Mouse (Mus musculus): Measurements from ENCODE around the gene Mink1.
"Not testable (repeated sequence)": the region's sequence is repeated elsewhere in the genome, so short reads cannot be mapped to it uniquely, and the experiment has no call there.

The Mink1 gene

GRCm38 (mm10) chr11:70562287-70562994 is at the start of gene Mink1:
Gene Mink1, plus strand, starts transcription at chr11:70562881.
- DNase-seq (ENCODE audit: low spot score in 2 of 2) = peak; percentile 87 to 91

GRCm38 (mm10) chr11:70513520-70513919 is 49.2 kb upstream of the Mink1 start:
- no peak for DNase-seq (ENCODE audit: low spot score in 2 of 2)

- DNase-seq (ENCODE audit: low spot score in 2 of 2) = no peak
Measured at GRCm38 (mm10) chr11:70514288-70514687, 48.4 kb upstream of the Mink1 start, which contains the start of gene Vmo1. Gene Vmo1, minus strand, starts transcription at chr11:70514616.

DNA sequence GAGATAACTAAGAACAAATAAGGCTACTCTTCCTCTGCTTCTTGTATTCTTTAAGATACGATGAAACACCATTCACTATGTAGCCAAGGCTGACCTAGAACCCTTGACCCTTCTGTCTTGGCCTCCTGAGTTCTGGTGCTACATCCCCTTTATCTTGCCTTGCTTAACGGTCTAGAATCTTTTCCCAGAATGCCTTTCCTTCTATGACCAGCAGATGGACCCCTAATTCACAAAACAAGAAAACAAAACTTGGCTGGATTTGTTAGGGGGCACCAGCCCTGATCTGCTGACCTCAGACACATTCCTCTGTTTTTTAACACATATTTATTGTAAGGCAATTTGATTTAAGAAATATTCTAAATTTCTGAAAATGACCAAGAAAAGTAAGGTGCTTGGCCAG is 46.3 kb upstream of the Mink1 start:
- peak; percentile 17 to 48 for DNase-seq (ENCODE audit: low spot score in 2 of 2)

GRCm38 (mm10) chr11:70518436-70518835 is 44.2 kb upstream of the Mink1 start:
- no peak for DNase-seq (ENCODE audit: low spot score in 2 of 2)

- no peak for DNase-seq (ENCODE audit: low spot score in 2 of 2)
Measured at GRCm38 (mm10) chr11:70518923-70519322, 43.8 kb upstream of the Mink1 start, which contains the start of gene Gltpd2. Gene Gltpd2, plus strand, starts transcription at chr11:70519196.

- no peak for DNase-seq (ENCODE audit: low spot score in 2 of 2)
Measured at GRCm38 (mm10) chr11:70520178-70520769, 42.4 kb upstream of the Mink1 start.

- DNase-seq (ENCODE audit: low spot score in 2 of 2) = not testable (repeated sequence)
Measured at GRCm38 (mm10) chr11:70523306-70523989, 39.2 kb upstream of the Mink1 start.

DNA sequence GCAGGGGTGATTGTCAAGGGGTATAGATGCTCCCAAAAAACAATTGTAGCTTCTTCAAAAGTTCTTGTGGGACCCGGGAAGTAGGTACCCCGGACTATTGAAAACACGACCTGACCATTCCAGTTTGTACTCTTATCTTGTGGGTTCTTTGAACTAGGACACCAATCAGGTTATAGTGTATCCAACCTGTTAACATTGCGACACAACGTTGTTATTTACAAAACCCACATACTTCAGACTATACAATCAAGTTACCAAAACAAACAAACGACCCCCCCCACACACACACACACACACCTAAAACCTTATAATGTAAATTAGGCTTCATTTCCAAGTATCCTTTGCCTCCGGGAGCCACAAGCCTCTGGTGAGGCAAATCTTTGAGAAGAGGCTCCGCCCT is 37.9 kb upstream of the Mink1 start:
- no peak for DNase-seq (ENCODE audit: low spot score in 2 of 2)

- DNase-seq (ENCODE audit: low spot score in 2 of 2) = peak; percentile 91 to 95
Measured at GRCm38 (mm10) chr11:70525184-70525678, 37.5 kb upstream of the Mink1 start, which contains the start of gene Psmb6. Gene Psmb6, plus strand, starts transcription at chr11:70525367.

DNA sequence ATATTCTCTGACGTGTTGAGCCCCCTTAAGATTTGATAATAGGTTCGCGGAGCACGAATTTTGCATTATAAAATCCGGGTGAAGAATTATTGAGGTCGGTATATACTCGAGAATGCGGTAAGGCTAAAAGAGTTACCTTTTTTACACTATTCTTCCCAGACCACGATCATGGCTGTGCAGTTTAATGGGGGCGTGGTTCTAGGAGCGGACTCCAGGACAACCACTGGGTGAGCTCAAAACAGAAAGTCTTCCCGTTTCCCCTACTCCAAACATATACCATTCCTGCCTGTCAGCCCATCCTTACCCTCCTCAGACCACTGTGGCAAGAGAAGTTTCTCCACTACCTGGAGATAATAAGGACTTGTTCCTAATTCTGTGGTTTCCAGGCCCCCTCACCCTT is 37.0 kb upstream of the Mink1 start:
- DNase-seq (ENCODE audit: low spot score in 2 of 2) = no peak

DNA sequence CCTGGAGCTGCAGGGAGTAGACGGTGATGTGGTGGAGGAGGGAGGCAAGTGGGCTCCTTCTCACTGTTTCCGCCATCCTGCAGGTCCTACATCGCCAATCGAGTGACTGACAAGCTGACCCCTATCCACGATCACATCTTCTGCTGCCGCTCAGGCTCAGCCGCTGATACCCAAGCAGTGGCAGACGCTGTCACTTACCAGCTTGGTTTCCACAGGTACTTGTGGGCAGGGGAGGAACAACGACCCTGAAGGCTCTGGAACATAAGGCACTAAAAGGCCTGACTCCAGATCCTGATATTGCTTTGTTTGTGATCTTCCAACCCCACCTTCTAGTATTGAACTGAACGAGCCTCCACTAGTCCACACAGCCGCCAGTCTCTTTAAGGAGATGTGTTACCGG is 36.5 kb upstream of the Mink1 start:
- no peak for DNase-seq (ENCODE audit: low spot score in 2 of 2)

DNA sequence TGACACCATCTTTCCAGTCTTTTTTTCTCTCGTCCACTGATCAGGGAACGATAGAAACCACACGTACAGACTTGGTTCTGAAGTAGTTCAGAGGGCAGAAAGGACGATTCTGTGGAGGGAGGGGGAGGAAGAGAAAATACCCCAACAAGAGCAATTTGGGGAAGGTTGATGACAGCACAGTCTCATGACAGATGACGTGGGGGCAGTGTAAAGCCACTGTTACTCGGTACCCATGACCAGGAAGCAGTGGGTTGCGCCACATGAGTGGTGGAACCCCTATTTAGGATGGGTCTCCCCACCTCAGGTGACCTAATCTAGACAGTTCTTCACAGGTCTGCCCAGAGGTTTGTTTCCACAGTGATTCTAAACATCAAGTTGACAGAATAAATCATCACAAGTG is 34.1 kb upstream of the Mink1 start:
- DNase-seq (ENCODE audit: low spot score in 2 of 2) = no peak

- not testable (repeated sequence) for DNase-seq (ENCODE audit: low spot score in 2 of 2)
Measured at GRCm38 (mm10) chr11:70531065-70531464, 31.6 kb upstream of the Mink1 start.

- no peak for DNase-seq (ENCODE audit: low spot score in 2 of 2)
Measured at GRCm38 (mm10) chr11:70532839-70533238, 29.8 kb upstream of the Mink1 start, which contains the start of gene Gm40193. Gene Gm40193, minus strand, starts transcription at chr11:70532939.

DNA sequence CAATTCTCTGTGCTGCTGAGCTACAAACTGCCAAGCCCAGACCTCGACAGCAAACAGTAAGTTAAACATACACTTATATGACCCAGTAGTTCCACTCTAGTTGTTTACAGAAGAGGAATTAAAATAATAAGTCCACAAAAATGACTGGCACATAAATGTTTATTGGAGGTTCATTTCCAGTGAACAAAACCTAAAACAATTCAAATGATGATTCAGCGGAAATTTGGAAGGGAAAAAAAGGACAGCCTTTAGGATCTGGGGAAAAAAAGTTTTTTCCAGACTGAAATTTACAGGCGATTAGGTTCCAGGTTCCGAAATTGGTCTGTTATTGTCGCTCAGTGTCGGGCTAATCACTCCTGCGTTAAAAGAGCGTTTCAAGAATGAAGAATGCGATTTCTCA is 23.3 kb upstream of the Mink1 start:
- no peak for DNase-seq (ENCODE audit: low spot score in 2 of 2)

DNA sequence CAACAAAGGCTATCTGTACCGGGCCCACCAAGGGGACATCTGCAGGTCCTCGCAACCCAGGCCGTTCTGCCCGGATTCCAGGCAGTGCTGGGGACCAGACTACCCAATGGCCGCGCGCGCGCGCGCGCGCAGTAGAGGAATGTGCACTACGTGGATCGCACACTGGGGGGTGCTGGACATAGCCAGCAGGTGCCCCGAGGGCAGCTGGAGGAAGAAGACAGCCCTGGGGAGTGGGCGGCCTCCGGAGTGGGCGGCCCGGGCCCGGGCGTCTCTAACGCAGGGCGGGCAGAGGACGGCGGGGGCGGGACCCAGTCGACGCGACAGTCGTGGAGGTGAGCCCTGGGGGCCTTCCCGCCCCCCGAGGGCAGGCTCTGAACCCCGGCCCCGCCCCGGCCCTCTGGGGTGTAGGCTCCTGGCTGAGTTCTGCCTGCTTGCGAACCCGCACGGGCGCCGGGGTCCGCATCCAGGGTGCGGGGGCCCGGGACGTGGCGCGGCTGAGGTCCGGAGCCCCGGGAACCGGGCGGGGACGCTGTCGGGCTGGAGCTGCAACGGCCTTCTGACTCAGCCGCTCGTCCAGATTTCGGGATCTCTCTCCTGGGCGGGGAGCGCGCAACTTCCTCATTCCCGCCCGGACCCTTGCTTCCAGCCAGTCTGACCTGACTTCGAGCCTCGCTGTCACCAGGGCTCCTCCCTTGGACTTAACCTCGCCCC is 22.6 kb upstream of the Mink1 start, which contains the start of gene Pld2:
Pld2 (plus strand) TSS at position 188 of the 711 bp plus-strand sequence.
- peak; percentile 67 for DNase-seq (ENCODE audit: low spot score in 2 of 2)

GRCm38 (mm10) chr11:70540928-70541327 is 21.8 kb upstream of the Mink1 start:
- DNase-seq (ENCODE audit: low spot score in 2 of 2) = no peak

DNA sequence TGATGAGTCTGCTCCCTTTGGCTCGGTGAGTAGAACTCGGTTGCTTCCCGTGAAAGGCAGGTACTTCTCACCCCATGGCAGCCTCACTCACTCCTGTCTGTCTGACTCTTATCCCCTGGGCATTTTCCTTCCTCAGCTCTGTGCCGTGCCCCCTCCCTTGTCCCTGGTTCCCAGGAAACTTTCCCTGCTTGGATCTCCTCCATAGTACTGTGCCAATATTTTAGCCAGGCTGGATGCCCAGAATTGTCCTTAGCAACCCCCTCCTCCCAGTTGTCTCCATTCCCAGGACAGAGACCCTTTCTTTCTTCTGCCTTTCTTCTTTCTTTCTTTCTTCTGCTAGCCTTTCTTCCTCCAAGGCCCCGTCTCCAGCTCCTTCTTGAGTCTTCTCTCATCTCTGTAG is 21.3 kb upstream of the Mink1 start:
- peak in 1 of 2 experiments; percentile 20 for DNase-seq (ENCODE audit: low spot score in 2 of 2)

DNA sequence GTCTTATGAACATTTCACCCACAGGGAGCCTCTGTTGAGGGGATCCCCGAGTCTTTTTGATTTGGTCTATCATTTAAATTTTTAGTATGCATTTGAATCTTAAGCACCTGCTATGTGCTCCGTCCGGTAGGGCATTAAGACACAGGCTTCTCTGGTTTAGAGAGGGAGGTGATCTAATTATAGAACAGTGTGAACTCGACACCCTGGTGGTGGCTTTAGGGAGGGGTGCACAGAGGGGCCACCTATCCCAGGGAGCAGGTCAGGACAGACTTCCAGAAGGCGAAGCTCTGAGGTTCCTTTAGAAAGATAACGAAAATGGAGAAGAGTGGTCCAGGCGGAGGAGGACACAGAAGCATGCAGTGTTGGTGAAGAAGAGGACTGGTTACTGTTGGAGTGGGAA is 18.2 kb upstream of the Mink1 start:
- DNase-seq (ENCODE audit: low spot score in 2 of 2) = no peak

DNA sequence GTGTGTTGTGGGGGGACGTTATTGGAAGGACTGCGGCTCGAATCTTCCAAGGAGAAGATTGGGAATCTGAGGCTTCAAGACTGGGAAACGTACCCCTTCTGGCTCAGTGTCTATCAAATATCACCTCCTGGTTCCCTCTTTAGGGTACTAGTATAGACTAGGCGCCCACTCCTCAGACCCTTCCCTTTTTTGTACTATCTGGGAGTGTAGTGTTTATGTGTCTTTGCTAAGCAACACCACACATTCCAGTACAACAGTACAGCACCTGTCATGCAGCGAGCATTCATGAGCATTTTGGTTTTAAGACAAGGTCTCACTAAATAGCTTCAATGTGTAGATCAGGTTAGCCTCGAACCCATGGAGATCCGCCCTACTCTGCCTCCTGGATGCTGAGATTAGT is 11.2 kb upstream of the Mink1 start:
- DNase-seq (ENCODE audit: low spot score in 2 of 2) = no peak

DNA sequence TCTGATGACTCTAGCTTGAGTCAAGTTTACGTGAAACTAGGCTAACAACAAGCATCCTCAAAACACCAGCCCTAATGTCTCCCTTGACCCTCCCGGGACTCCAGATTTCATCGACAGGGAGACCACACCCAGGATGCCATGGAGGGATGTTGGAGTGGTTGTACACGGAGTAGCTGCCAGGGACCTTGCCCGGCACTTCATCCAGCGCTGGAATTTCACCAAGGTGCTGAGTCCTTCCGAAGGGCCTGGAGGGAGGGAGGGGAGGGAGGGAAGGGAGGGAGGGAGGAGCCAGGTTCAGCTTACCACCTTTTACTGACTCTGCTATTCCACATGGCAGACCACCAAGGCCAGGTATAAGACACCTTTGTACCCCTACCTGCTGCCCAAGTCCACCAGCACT is 8.7 kb upstream of the Mink1 start:
- no peak for DNase-seq (ENCODE audit: low spot score in 2 of 2)
